Mouse (Mus musculus): ENCODE measurements around the gene Amh. TPM values are rescaled to one million over a fixed set of nuclear protein-coding genes. Genes with fewer than 3 reads are reported as not detected.
A peak's percentile ranks its signal among the peaks of the same experiment; 100 is the strongest.

Amh gene
- total RNA-seq, 1 experiment from 2014 or later: not detected

- ATAC-seq (replicated peaks; ENCODE audit: insufficient number of reproducible peaks, low FRiP score, low TSS enrichment, poor library complexity, severe bottlenecking): no peak
Measured at GRCm38 (mm10) chr10:80842334-80842733, 37.3 kb downstream of the Amh start.

GRCm38 (mm10) chr10:80843087-80843930 lies 38.3 kb downstream of the Amh start:
- no peak for ATAC-seq (replicated peaks; ENCODE audit: insufficient number of reproducible peaks, low FRiP score, low TSS enrichment, poor library complexity, severe bottlenecking)

GRCm38 (mm10) chr10:80843931-80844547 lies 39.0 kb downstream of the Amh start, which contains the start of gene Lingo3:
Gene Lingo3, minus strand, starts transcription at chr10:80844039.
- ATAC-seq (replicated peaks; ENCODE audit: insufficient number of reproducible peaks, low FRiP score, low TSS enrichment, poor library complexity, severe bottlenecking): no peak

- ATAC-seq (replicated peaks; ENCODE audit: insufficient number of reproducible peaks, low FRiP score, low TSS enrichment, poor library complexity, severe bottlenecking): no peak
Measured at GRCm38 (mm10) chr10:80845055-80845693, 40.1 kb downstream of the Amh start.

GRCm38 (mm10) chr10:80845732-80846131 lies 40.7 kb downstream of the Amh start:
- no peak for ATAC-seq (replicated peaks; ENCODE audit: insufficient number of reproducible peaks, low FRiP score, low TSS enrichment, poor library complexity, severe bottlenecking)

GRCm38 (mm10) chr10:80848571-80848970 lies 43.5 kb downstream of the Amh start:
- ATAC-seq (replicated peaks; ENCODE audit: insufficient number of reproducible peaks, low FRiP score, low TSS enrichment, poor library complexity, severe bottlenecking): no peak

- peak; percentile 71 for ATAC-seq (replicated peaks; ENCODE audit: insufficient number of reproducible peaks, low FRiP score, low TSS enrichment, poor library complexity, severe bottlenecking)
Measured at GRCm38 (mm10) chr10:80854913-80855748, 50.1 kb downstream of the Amh start, which contains the start of the genes Lsm7 and Sppl2b. Gene Lsm7, minus strand, starts transcription at chr10:80855209. Gene Sppl2b, plus strand, starts transcription at chr10:80855275.

GRCm38 (mm10) chr10:80855749-80856073 lies 50.7 kb downstream of the Amh start:
- ATAC-seq (replicated peaks; ENCODE audit: insufficient number of reproducible peaks, low FRiP score, low TSS enrichment, poor library complexity, severe bottlenecking): no peak

GRCm38 (mm10) chr10:80856267-80856666 lies 51.2 kb downstream of the Amh start:
- ATAC-seq (replicated peaks; ENCODE audit: insufficient number of reproducible peaks, low FRiP score, low TSS enrichment, poor library complexity, severe bottlenecking): no peak

- no peak for ATAC-seq (replicated peaks; ENCODE audit: insufficient number of reproducible peaks, low FRiP score, low TSS enrichment, poor library complexity, severe bottlenecking)
Measured at GRCm38 (mm10) chr10:80856908-80857307, 51.9 kb downstream of the Amh start.

Other genes starting within 250 kb of the Amh start
- gene Rexo1, start 243.7 kb upstream of the Amh start, total RNA-seq (2017): 21.1 to 32.2 TPM (median 24.1 TPM) in 3 replicates
- gene Klf16, start 227.9 kb upstream of the Amh start, total RNA-seq (2017): 5.1 to 8.5 TPM (median 8.2 TPM) in 3 replicates
- gene Abhd17a, start 214.9 kb upstream of the Amh start, total RNA-seq (2017): 15.2 to 20.8 TPM (median 17.0 TPM) in 3 replicates
- gene Scamp4, start 202.4 kb upstream of the Amh start, total RNA-seq (2017): 6.0 to 11.2 TPM (median 7.9 TPM) in 3 replicates
- gene Adat3, start 202.4 kb upstream of the Amh start, total RNA-seq (2017): 1.8 TPM in 1 of 3 replicates, not detected in the others
- 0.78 to 1.0 TPM in 2 of 3 replicates, not detected in the other for gene Gm49322, start 199.2 kb upstream of the Amh start, total RNA-seq (2017)
- 174 to 193 TPM (median 192 TPM) in 3 replicates for gene Csnk1g2, start 182.4 kb upstream of the Amh start, total RNA-seq (2017)
- 14.6 to 23.9 TPM (median 23.1 TPM) in 3 replicates for gene Btbd2, start 148.2 kb upstream of the Amh start, total RNA-seq (2017)
- 56.7 to 115 TPM (median 94.0 TPM) in 3 replicates for gene Mknk2, start 127.1 kb upstream of the Amh start, total RNA-seq (2017)
- 57.4 to 129 TPM (median 87.2 TPM) in 3 replicates for gene Mob3a, start 103.3 kb upstream of the Amh start, total RNA-seq (2017)
- 10.6 to 17.9 TPM (median 17.1 TPM) in 3 replicates for gene Izumo4, start 103.1 kb upstream of the Amh start, total RNA-seq (2017)
- 65.5 to 110 TPM (median 103 TPM) in 3 replicates for gene Ap3d1, start 63.0 kb upstream of the Amh start, total RNA-seq (2017)
- gene Dot1l, start 50.0 kb upstream of the Amh start, total RNA-seq (2017): 5.2 to 17.7 TPM (median 6.3 TPM) in 3 replicates
- 9.4 to 23.3 TPM (median 10.7 TPM) in 3 replicates for gene Sf3a2, start 7.0 kb upstream of the Amh start, total RNA-seq (2017)
- gene Plekhj1, start 6.6 kb upstream of the Amh start, total RNA-seq (2017): 29.4 to 59.3 TPM (median 41.3 TPM) in 3 replicates
- gene Jsrp1, start 8.3 kb downstream of the Amh start, total RNA-seq (2017): not detected in 3 replicates
- 242 to 281 TPM (median 259 TPM) in 3 replicates for gene Oaz1, start 21.4 kb downstream of the Amh start, total RNA-seq (2017)
- not detected in 3 replicates for gene Lingo3, start 38.8 kb downstream of the Amh start, total RNA-seq (2017)
- gene Lsm7, start 50.0 kb downstream of the Amh start, total RNA-seq (2017): 78.9 to 86.7 TPM (median 80.7 TPM) in 3 replicates
- gene Sppl2b, start 50.0 kb downstream of the Amh start, total RNA-seq (2017): 8.1 to 18.2 TPM (median 8.2 TPM) in 3 replicates
- gene Tmprss9, start 66.6 kb downstream of the Amh start, total RNA-seq (2017): not detected in 3 replicates
- gene Timm13, start 95.7 kb downstream of the Amh start, total RNA-seq (2017): 14.6 to 43.9 TPM (median 30.8 TPM) in 3 replicates
- 2.3 to 8.5 TPM (median 3.8 TPM) in 3 replicates for gene Lmnb2, start 113.0 kb downstream of the Amh start, total RNA-seq (2017)
- 18.9 to 25.8 TPM (median 22.5 TPM) in 3 replicates for gene Gadd45b, start 124.8 kb downstream of the Amh start, total RNA-seq (2017)
- 0.10 TPM in 1 of 3 replicates, not detected in the others for gene Gng7, start 209.7 kb downstream of the Amh start, total RNA-seq (2017)
- 0.38 TPM in 1 of 3 replicates, not detected in the others for gene Diras1, start 220.4 kb downstream of the Amh start, total RNA-seq (2017)
- 4.5 to 9.9 TPM (median 7.3 TPM) in 3 replicates for gene Slc39a3, start 232.2 kb downstream of the Amh start, total RNA-seq (2017)